Mouse (Mus musculus): ENCODE data around the gene Ushbp1. TPM values are rescaled to one million over a fixed set of nuclear protein-coding genes. Genes with fewer than 3 reads are reported as not detected.
A peak's percentile ranks its signal among the peaks of the same experiment; 100 is the strongest.
"Not testable (repeated sequence)": the region's sequence is repeated elsewhere in the genome, so short reads cannot be mapped to it uniquely, and the experiment has no call there.

Ushbp1 gene
- total RNA-seq, 2 experiments from 2014 or later: 4.9 to 5.0 TPM

DNA sequence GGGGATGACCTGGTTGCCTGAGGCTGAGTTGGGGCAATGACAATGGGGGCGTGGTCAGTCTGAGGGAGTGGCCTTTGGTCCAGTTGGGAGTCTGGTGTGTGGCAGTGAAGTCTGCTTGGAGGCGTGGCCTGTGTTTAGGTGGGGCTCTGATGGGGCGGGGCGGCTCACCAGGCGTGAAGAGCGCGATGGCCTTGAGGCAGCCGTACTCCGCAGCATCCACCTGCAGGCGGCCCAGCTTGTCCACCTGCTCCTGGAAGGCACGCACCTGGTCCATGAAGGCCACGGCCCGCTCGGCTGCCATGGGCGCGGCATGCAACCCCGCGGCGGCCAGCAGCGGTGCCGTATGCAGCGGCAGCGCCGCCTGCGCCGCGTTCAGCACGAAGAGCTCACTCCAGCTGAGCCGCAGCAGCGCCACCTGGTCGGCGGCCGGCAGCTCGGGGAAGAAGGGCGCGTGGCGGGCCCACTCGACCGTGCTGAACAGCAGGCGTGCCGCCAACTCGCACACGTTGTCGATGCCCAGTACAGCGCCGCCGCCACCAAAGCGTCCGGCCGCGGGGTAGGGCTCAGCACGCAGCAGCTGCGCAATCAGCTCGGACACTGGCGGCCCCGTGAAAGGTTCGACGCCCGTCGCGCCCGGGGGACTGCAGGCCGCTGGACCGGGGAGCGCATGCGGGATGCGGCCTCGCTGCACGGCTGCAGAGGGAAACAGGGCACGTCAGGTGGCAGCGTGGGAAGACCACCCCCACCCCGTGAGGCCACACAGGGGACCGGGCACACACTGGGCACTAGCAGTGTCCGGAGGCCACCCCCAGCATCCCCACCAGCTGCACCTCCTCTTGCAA, 19.8 kb downstream of the Ushbp1 start:
- intact Hi-C loops (cut with DNase I): no loop called here

DNA sequence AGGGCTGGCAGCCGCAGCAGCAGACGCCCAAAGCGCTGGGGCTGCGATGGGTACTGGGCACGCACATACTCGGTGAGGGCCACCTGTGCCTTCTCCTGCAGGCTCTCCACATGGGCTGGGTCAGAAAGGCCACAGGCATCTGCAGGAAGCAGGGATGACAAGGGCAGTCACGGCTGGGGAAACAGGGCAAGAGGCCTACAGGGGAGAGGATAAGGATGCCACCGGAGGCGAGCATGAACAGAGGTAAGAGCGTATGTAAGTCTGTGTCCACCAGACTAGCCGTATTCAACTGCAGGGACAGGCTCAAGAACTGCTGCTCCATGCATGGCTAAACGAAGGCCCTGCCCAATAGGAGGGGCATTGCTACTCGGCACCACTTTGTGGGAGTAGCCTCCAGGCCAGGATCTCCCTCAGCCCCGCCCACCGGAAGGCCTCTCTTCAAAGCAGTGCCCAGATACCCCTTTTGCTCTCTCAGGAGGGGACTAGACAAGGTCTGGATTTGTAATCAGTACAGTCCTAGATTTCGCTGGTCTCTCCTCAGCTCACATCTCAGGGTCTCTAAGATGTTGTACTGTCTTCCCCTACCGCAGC, 20.9 kb downstream of the Ushbp1 start:
- intact Hi-C loops (cut with DNase I): no loop called here
- DNase-seq (ENCODE audit: low spot score in 2 of 2): no peak

More for the DNA sequence above, 19.8 kb downstream of the Ushbp1 start:
- DNase-seq (ENCODE audit: low spot score in 2 of 2): peak; percentile 75

DNA sequence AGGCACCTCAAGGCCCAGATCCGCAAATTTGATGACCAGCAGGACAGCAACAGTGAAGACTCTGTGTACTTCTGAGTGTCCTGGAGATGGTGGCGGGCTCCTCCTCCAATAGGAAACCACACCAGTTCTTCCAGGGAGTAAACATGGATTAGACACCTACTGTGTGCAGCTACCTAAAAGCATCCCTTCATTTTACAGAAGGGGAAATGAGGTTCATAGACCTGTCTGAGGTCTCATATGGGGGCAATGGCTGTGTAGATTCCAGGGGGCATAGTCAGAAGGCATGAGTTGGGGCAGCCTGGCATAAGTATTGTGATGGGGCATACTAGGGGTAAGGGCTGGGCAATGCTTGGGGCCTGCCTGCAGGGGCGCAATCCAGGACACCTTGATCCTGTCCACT, 22.6 kb downstream of the Ushbp1 start:
- DNase-seq (ENCODE audit: low spot score in 2 of 2): no peak
- intact Hi-C loops (cut with DNase I): no loop called here

DNA sequence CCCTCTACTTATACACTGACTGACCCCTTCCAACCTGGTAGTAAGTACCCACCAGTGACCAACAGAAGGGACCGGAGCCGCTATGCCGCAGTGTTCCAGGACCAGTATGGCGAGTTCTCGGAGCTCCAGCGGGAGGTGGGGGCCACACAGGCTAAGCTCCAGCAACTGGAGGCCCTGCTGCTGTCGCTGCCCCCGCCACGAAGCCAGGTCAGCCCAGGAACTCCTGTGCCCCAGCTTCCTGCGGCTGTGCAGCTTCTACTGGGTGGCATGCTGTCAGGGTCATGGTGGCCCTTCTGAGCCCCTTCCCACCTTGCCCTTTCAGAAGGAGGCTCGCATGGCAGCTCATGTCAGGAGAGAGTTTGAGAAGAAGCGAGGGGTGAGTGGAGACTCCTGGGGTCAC, 23.2 kb downstream of the Ushbp1 start:
- intact Hi-C loops (cut with DNase I): no loop called here
- DNase-seq (ENCODE audit: low spot score in 2 of 2): no peak

DNA sequence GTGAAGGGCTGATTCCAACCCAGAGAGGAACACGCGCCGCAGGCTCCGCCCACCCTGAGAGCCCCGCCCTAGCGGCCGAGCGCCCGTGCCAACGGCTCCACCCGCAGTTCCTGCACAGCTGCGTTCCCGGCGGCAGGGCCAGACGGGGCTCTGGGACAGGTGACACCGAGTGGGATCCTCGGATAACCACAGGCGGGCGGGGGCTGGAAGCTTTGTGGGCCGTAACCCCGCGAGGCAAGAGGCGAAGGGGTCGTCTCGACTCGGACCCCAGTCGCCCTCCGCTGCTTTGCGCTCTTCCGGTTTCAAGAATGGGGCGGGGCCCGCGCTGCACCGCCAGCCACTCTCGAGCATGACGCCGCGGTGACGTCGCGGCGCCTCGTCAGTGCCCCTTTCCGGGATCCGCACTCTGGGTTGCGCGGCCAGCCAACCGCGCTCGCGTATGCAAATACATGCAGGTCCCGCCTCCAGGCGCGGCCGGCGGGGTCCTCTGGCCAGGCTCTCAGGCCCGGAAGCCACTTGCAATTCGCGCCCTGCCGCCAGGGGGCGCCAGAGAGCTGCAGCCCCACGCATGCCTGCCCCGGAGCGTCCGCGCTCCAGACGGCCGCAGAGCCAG, 24.3 kb downstream of the Ushbp1 start, which contains the start of gene Ocel1:
TSS of gene Ocel1 (plus strand) at position 63 of the 613 bp plus-strand sequence.
- intact Hi-C loops (cut with DNase I): loop anchor here (2.0 kb wide), 1 partner anchor 25 kb away; the partner anchor contains the start of gene Babam1
- DNase-seq (ENCODE audit: low spot score in 2 of 2): peak; percentile 99

DNA sequence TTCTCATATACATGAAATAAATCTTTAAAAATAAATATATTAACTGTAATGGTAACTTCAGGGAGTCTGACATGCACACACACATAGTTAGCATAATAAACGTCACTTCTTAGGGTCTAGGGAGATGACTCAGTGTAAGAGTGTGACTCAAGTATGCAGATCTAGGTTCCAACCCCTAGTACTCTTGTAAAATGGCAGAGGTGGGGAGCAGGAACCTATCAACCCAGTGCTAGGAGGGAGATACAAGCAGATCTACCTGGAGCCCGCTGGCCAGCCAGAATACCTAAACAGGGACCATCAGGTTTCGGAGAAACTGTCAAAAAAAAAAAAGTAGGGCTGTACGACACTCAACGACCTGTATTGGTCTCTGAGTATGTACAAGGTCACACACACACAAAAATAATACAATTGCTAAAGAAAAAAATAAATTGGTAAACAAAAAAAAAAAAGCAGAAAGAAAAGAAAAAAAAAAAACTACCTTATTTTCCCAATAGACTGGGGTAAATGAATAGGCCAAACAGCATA, 24.8 kb downstream of the Ushbp1 start:
- intact Hi-C loops (cut with DNase I): loop anchor here (2.0 kb wide), 1 partner anchor 26 kb away; the partner anchor contains the start of gene Babam1
- DNase-seq (ENCODE audit: low spot score in 2 of 2): no peak

DNA sequence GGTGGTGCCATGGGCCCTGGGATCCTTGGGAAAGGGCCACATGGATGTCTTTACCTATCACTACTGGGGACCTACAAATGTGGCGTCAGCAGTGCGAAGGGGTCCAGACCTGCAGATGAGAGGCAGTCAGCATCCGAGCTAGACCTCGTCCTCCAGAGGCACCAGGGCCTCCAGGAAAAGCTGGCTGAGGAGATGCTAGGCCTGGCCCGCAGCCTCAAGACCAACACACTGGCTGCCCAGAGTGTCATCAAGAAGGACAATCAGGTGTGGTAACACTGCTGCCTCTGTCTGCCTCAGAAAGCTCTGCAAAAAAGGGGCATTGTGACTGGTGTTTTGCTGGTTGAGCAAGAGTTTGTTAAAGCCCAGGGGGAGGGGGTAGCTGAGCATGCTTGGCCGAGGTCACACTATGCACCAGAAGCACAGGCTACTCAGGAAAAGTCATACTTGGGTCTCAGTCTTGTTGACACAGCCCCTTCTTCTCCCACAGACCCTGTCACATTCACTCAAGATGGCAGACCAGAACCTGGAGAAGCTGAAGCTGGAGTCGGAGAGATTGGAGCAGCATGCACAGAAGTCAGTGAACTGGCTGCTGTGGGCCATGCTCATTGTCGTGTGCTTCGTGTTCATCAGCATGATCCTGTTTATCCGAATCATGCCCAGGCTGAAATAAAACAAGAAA, 26.4 kb downstream of the Ushbp1 start:
- intact Hi-C loops (cut with DNase I): no loop called here

DNA sequence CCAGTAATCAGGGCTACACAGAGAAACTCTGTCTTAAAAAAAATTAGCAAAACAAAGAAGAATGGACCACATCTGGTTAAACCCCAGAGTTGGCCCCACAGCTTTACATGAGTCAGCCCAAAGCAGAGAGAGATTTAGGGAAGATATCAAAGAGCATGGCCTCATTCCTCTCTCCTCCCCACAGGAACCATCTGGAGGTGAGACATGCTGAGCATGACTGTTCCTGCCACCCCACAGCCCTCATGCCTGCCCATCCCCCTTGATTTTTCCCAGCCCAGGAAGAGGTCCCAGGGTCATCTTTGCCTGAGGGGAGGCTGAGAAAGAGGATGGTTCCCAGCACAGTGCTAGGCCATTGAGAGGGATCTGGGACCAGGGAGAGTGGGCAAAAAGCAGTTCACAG, 27.2 kb downstream of the Ushbp1 start:
- intact Hi-C loops (cut with DNase I): no loop called here
- no peak for DNase-seq (ENCODE audit: low spot score in 2 of 2)

More for the DNA sequence above, 26.4 kb downstream of the Ushbp1 start:
- no peak for DNase-seq (ENCODE audit: low spot score in 2 of 2)

DNA sequence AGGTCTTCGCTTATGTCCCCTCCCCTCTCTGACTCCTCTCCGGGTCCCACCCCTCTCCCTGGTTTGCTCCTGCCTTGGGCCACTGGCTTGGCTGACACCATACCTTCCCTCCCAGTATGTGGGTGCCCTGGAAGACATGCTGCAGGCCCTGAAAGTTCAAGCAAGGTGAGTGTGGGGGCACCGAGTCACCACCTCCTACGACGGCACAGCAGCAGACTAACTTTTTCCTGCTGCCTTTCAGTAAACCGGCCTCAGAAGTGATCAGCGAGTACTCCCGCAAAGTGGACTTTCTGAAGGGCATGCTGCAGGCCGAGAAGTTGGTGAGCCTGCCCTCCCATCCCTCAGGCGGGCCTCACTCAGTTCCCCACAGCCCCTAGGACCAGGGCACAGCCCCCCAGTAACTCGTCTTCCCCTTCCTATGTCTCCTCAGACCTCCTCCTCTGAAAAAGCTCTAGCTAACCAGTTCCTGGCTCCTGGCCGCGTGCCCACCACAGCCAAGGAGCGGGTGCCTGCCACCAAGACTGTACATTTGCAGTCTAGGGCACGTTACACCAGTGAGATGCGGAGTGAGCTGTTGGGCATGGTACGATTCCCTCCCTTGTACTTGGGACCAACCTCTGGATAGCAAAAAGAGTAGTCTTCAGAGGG, 27.9 kb downstream of the Ushbp1 start:
- intact Hi-C loops (cut with DNase I): loop anchor here (2.0 kb wide), 2 partner anchors 95 to 471 kb away; partner anchors contain the start of genes Haus8, Myo9b and Rpl18a
- no peak for DNase-seq (ENCODE audit: low spot score in 2 of 2)

DNA sequence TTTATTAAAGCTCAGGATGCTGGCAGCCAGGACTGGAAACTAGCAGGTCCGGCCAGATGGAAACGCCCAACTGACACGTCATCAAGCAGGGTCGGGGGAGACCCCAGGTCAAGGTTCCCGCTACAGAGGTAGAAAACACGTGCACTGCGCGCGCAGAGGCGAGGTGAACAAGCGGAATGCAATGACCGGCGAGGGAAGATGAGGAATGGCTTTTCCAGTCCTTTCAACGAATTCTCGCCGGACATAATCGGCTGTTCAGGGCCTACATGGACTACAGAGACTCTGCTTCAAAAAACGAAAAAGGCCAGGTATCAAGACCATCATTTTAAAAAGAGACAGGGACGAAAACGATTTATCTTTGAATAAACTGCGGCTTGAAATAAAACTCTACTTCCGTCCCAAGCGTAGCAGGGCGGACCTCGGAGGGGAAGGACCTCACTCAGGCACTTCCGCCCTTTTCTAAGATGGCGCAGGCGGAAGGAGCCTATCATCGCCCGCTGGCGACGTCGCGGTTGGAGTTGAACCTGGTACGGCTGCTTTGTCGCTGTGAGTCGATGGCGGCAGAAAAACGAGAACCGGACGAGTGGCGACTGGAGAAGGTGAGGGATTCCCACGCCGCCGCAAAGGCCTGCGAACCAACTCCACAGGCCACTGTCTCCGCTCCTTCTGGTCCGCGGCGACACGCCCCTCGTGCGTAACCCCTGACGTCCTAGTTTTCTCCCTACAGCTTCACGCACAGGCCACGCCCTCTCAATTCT, 28.7 kb downstream of the Ushbp1 start, which contains the start of gene Use1:
TSS of gene Use1 (plus strand) at position 78 of the 758 bp plus-strand sequence.
- intact Hi-C loops (cut with DNase I): loop anchor here (2.0 kb wide), 2 partner anchors 94 to 470 kb away; partner anchors contain the start of genes Haus8, Myo9b and Rpl18a
- peak; percentile 93 to 96 for DNase-seq (ENCODE audit: low spot score in 2 of 2)

DNA sequence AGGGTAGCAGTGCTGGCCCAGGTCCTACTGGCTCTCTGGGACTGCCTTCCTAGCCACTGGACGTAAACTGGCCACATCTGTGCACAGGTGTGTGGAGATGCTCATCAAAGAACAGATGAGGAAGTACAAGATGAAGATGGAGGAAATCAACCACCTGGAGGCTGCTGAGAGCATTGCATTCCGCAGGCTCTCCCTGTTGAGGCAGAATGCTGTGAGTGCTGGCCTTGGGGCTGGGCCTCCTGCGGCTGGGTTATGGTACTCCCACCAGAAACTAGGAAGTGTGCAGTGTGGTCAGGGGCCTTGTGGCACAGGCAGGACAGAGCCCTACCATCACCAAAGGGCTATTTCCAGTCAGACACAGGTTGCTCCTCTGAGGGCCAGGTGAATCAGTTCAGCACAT, 37.6 kb downstream of the Ushbp1 start:
- intact Hi-C loops (cut with DNase I): no loop called here
- DNase-seq (ENCODE audit: low spot score in 2 of 2): no peak

DNA sequence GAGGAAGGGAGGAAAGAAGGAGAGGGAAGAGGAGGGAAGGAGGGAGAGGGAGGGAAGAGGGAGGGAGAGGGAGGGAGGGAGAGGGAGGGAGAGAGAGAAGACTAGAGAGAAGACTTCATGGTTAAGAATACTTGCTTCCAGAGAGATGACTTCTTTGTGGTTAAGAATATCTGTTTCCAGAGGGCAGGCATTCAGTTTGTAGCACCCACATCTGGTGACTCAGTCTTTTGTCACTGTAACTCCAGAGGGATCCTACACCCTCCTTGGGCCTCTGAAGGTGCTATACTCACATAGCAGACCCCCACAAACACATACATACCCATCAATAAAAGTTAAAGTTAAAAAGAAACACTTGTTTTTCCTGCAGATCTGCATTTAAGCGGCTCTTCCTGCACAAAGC, 44.1 kb downstream of the Ushbp1 start:
- intact Hi-C loops (cut with DNase I): no loop called here
- DNase-seq (ENCODE audit: low spot score in 2 of 2): no peak

DNA sequence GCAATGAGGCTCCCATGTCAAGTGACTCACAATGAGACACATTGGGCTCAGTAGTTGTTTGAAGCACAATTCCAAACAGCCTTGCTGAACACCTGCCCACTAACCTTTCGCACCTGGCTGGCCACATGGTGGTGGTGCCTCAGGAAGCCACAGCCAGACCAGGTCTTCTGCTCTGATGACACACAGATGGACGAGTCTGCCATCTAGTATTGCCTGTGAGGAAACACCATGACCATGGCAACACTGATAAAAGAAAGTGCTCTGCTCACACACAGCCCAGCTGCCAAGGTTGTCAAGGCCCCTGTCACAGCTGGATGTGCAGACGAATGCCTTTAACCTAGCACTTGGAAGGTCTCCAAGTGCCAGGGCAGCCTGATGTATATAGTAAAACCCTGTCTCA, 44.5 kb downstream of the Ushbp1 start:
- DNase-seq (ENCODE audit: low spot score in 2 of 2): no peak
- intact Hi-C loops (cut with DNase I): no loop called here

DNA sequence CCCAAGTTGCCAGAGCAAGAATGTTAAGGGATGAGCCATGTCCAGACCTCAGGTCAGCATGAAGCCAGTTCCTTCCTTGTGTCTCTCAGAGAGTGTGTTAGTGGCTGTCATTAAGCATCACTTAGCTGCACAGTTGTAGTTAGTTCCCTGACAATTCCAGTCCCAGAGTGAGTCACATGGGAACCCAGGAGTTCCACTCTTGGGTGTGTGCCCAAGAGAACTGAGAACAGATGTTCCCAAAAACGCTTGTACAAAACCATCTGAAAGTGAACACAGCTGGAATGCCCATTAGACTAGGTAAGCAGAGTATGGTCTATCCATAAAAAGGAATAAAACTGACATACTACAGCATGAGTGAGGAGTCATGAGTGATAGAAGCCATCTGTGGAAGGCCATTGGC, 49.0 kb downstream of the Ushbp1 start:
- intact Hi-C loops (cut with DNase I): no loop called here
- no peak for DNase-seq (ENCODE audit: low spot score in 2 of 2)

DNA sequence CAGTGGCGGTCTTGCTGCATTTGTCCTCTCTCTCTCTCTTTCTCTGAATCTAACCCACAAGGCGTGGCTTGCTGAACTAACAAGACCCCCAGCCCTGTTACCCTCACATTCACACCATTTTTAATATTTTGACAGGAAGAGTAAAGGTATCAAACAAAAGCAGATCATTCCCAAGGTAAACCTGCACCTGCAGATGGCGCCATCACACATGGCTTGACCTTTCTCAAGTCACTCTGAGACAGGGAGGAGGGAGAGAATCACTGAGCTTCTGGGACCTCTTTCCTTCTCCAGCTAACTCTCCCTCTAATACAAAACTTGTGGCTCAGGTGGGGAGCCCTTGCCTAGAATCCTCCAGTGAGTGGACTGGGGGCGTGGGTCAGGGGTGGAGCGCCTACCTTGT, 55.0 kb downstream of the Ushbp1 start:
- no peak for DNase-seq (ENCODE audit: low spot score in 2 of 2)
- intact Hi-C loops (cut with DNase I): no loop called here

DNA sequence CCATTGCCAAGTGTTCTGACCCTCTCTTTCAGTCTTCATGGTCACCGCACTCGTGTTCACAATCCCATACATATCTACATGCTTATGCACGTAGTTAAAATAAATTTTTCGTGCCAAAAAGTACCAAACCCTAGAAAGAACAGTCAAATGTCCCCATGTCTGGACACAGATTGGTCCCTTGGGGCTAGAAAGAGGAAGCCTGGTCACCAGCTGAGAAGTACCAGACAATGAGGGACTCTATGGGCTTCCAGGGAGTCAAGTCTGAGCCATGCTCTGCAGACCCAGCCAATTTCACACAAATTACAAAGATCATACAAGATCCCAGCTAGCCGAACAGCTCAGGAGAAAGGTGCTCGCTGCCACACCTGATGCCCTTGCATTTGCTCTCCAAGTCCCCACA, 57.8 kb downstream of the Ushbp1 start:
- DNase-seq (ENCODE audit: low spot score in 2 of 2); intact Hi-C loops (cut with DNase I): not testable (repeated sequence)
